In the genomic region with DNA sequence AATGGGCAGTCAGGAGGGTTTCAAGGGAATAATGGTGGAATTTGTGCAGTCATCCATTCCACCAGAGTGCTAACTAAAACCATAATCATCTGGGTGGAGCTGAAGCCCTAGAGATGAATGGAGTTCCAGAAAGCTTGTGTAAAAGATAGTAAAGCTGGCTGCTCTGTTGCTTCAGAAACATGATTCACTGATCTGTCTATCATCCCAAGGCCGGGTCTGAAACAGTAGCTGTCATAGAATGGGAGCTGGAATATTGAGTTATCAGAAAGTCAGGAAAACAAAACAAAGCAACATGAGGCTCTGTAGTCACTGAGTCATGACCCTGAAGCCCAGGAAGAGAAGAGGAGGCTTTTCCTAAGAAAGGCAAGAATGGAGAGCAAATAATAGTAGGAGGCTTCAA, we compare ENCODE assay signal across 14 mouse cellular contexts.
DNase-seq lines count a peak whose midpoint lies in the region.
"Had no signal": no experiment of that assay in that cellular context is flagged by ENCODE, and none has a peak within 500 bp of the region (broad histone marks: within the 10 kb centered on the region; RNA-seq: fewer than 3 reads in every experiment).

No protein-coding gene starts in this region.

- peak; percentile 10 to 76 for DNase-seq in adrenal gland, adult (ENCODE audit: inconsistent age in 2 of 2, low spot score in 1 of 2)
- DNase-seq in adrenal gland, postnatal 4 days (ENCODE audit: low spot score in 2 of 2) = no peak
- DNase-seq in adrenal gland, adult 8-10 months = peak; percentile 19
- DNase-seq in adrenal gland, postnatal 25 days = no peak
- peak; percentile 27 for DNase-seq in adrenal gland, postnatal 36 days
- DNase-seq in layer of hippocampus, postnatal 36 days = no peak
- DNase-seq: B cell, adult 2 months; cerebellum, adult 11 months; cerebellum, adult 18-20 months; cerebellum, adult 8-10 months; cerebellum, adult 9-11 months; cerebellum, postnatal 14 days; cerebellum, postnatal 36 days; embryo, embryonic 11 days had no signal

Comparison
In these comparisons a context has a peak if more than half of its experiments do, and no peak if none do; other contexts are left out.
1. DNase-seq: peak in adrenal gland, adult (2 of 2), adrenal gland, adult 8-10 months (single experiment) and adrenal gland, postnatal 36 days (2 of 2); none in adrenal gland, postnatal 4 days (0 of 2), adrenal gland, postnatal 25 days (single experiment) and layer of hippocampus, postnatal 36 days (0 of 2).